Mouse (Mus musculus) stomach, embryonic 14.5 days (tissue): Measurements from ENCODE around the gene Usp15. TPM values are rescaled to one million over a fixed set of nuclear protein-coding genes. Genes with fewer than 3 reads are reported as not detected.
A peak's percentile ranks its signal among the peaks of the same experiment; 100 is the strongest.

ENCODE experiments used
- ATAC-seq: fragments of 200-750 bp; cut with Nextera tagmentation; 2 replicates; pipeline ENCODE4 v1.8.0; 2017; ENCODE audit warnings: low read depth, moderate TSS enrichment; ENCODE audit not compliant: insufficient number of reproducible peaks, insufficient read depth, low FRiP score
- H3K27ac ChIP-seq: fragments of 300-500 bp; sonication (generic); 2 replicates; pipeline ENCODE4 v1.5.1; 2014; ENCODE audit warnings: mild to moderate bottlenecking, low read length, moderate library complexity, mixed read lengths
- H3K27me3 ChIP-seq: fragments of 300-500 bp; sonication (generic); 2 replicates; pipeline ENCODE4 v1.6.1; 2014; ENCODE audit warnings: low read length, control low read depth, mixed read lengths; ENCODE audit not compliant: control insufficient read depth, insufficient read depth
- H3K36me3 ChIP-seq: fragments of 300-500 bp; sonication (generic); 2 replicates; pipeline ENCODE4 v1.6.1; 2014; ENCODE audit warnings: mild to moderate bottlenecking, control low read depth, low read length, moderate library complexity, mixed read lengths; ENCODE audit not compliant: control insufficient read depth, insufficient read depth
- H3K4me1 ChIP-seq: fragments of 300-500 bp; sonication (generic); 2 replicates; pipeline ENCODE4 v1.6.1; 2014; ENCODE audit warnings: low read length, control low read depth, mixed read lengths; ENCODE audit not compliant: control insufficient read depth, insufficient read depth
- H3K4me2 ChIP-seq: fragments of 300-500 bp; sonication (generic); replicated peaks from 2 replicates; pipeline ENCODE4 v1.6.1; 2014; ENCODE audit warnings: low read depth, low read length, control low read depth
- H3K4me3 ChIP-seq: fragments of 300-500 bp; sonication (generic); 2 replicates; pipeline ENCODE4 v1.5.1; 2014; ENCODE audit warnings: low read depth, low read length, control low read depth
- H3K9ac ChIP-seq: fragments of 300-500 bp; sonication (generic); replicated peaks from 2 replicates; pipeline ENCODE4 v1.6.1; 2014; ENCODE audit warnings: low read depth, mild to moderate bottlenecking, control low read depth, low read length, moderate library complexity, mixed read lengths
- H3K9me3 ChIP-seq: fragments of 300-500 bp; sonication (generic); 2 replicates; pipeline ENCODE4 v1.6.1; 2016; ENCODE audit warnings: low read depth, low read length, control low read depth; ENCODE audit not compliant: control insufficient read depth
- WGBS: fragments of 180-500 bp; shearing (Covaris S2); extraction: QIAGEN DNeasy Blood & Tissue Kit; methylation state at CpG from one replicate; pipeline ENCODE4 v1.1.7; 2014; 5-methylcytosine and 5-hydroxymethylcytosine counted together
- polyA plus RNA-seq: library from polyadenylated mRNA; unstranded; fragments of >200 nt; fragmentation: Nextera tagmentation; extraction: Ambion mirVana; gene quantifications from 2 replicates; pipeline ENCODE4 v1.2.1, GENCODE M21; 2014

Usp15 gene
- polyA plus RNA-seq, 1 experiment from 2014 or later = 82.5 TPM

DNA sequence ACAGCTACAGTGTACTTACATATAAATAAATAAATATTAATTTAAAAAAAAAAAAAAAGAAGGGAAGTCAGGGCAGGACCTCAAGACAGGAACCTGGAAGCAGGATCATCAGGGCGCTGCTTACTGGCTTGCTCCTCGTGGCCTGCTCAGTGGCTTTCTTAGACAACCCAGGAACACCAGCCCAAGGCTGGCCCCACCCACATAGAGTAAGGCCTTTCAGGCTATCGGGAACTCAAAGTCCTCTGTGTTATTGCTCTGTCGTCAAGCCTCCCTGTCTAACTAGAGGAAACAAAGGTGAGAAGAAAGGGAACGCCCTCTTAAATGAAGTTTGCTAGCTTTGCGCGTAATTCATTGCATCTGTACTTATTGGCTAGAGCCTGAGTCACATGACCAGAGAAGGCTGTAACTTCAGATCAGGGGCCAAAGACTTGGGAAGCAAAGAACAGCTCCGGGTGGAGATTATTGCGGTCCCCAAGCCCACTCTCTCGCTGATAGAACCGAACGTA lies 107.3 kb downstream of the Usp15 start:
- peaks cover 4% of the 10 kb centered on the region; the same call in 1 of the 2 replicates for H3K4me1 ChIP-seq
- no peak overlapping the region for H3K27ac ChIP-seq
- 81% methylated on average over 12 of the region's 12 CpGs for WGBS
- H3K4me2 ChIP-seq = no peak overlapping the region
- H3K27me3 ChIP-seq = no peaks in the 10 kb centered on the region
- no peak overlapping the region for H3K4me3 ChIP-seq
- no peak overlapping the region for H3K9ac ChIP-seq
- H3K9me3 ChIP-seq = no peaks in the 10 kb centered on the region
- H3K36me3 ChIP-seq = no peaks in the 10 kb centered on the region
- ATAC-seq = no peak

DNA sequence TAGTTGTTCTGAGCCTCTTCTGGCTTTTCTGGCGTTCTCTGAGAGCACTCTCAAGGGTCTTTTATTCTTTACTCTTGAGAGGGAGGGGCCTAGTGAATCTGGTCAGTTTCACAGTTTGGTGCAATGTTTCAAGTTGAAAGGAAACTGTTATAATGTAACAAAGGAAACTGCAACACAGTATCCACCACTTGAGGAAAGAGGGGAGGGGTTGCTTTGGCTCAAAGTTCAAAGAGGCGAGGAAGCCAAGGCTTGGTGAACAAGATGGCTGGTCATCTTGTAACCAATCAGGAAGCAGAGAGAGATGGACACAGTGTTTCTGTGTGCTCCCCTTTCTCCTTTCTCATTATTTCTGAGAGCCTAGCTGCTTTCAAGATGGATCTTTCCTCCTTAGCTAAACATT lies 109.9 kb downstream of the Usp15 start:
- H3K4me3 ChIP-seq = no peak overlapping the region
- no peaks in the 10 kb centered on the region for H3K9me3 ChIP-seq
- H3K27me3 ChIP-seq = no peaks in the 10 kb centered on the region
- no peak for ATAC-seq
- no peak overlapping the region for H3K27ac ChIP-seq
- H3K9ac ChIP-seq = no peak overlapping the region
- no peaks in the 10 kb centered on the region for H3K36me3 ChIP-seq
- WGBS = 72% methylated on average over 2 of the region's 2 CpGs
- no peak overlapping the region for H3K4me2 ChIP-seq
- H3K4me1 ChIP-seq = peaks cover 4% of the 10 kb centered on the region; the same call in 1 of the 2 replicates

DNA sequence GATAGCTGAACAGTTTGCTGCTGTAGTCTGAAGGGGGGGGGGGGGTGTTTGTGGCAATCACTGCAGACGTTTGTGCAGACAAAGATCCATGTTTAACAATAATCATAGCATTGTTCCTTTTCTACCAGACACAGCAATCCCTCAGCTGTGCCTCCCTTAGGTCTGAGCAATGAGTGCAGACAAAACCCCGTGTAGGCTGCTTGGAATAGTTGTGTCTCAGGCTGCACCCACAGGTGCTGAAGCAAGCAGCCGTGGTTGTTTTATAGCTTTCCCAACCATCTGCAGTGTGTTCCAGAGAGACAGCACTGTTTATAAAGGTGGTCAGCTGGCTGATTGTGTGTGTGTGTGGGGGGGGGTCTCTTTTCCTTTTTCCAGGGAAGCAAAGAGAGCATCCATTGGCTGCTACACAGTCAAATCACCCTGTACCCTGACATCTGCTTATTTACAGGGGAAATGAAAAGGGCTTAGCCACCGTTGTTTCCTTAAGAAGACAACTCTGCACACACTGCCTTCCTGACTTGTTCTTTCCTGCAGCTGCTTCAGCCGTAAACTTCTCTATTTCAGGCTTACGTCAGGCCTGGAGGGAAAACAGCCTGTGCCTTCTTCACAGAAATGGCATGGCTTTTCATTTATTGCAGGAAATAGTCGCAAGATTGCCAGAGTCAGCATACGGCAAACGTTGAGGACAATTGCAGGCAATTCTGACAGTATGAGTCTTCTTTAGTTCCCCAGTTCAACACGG lies 111.7 kb downstream of the Usp15 start:
- no peak; the same call in 1 of the 2 replicates for ATAC-seq
- 41% methylated on average over 10 of the region's 10 CpGs for WGBS
- H3K27ac ChIP-seq = no peak overlapping the region
- H3K4me2 ChIP-seq = no peak overlapping the region
- no peaks in the 10 kb centered on the region for H3K36me3 ChIP-seq
- no peak overlapping the region for H3K9ac ChIP-seq
- no peaks in the 10 kb centered on the region for H3K9me3 ChIP-seq
- no peaks in the 10 kb centered on the region for H3K27me3 ChIP-seq
- H3K4me3 ChIP-seq = no peak overlapping the region
- peaks cover 4% of the 10 kb centered on the region; the same call in 1 of the 2 replicates for H3K4me1 ChIP-seq

DNA sequence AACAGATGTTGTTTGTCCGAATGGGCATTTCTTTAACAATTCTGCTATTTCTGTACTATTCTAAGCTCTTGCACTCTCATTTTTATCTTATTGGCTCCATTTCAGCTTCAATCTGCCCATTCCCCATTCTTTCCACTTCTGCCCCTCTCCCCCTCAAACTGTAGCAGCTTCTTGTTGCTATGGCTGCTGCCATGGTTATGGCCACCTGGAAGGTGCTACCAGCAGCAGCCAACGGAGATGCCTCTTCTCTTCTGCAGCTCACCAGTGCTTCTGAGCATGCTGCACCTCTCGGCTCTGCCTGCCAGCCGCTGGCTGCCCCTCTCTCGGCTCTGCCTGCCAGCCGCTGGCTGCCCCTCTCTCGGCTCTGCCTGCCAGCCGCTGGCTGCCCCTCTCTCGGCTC lies 112.5 kb downstream of the Usp15 start:
- no peaks in the 10 kb centered on the region for H3K27me3 ChIP-seq
- no peaks in the 10 kb centered on the region for H3K9me3 ChIP-seq
- WGBS = 57% methylated on average over 9 of the region's 9 CpGs
- no peak overlapping the region for H3K9ac ChIP-seq
- H3K4me3 ChIP-seq = no peak overlapping the region
- no peaks in the 10 kb centered on the region for H3K36me3 ChIP-seq
- no peak overlapping the region for H3K27ac ChIP-seq
- peaks cover 4% of the 10 kb centered on the region; the same call in 1 of the 2 replicates for H3K4me1 ChIP-seq
- ATAC-seq = no peak
- H3K4me2 ChIP-seq = no peak overlapping the region

DNA sequence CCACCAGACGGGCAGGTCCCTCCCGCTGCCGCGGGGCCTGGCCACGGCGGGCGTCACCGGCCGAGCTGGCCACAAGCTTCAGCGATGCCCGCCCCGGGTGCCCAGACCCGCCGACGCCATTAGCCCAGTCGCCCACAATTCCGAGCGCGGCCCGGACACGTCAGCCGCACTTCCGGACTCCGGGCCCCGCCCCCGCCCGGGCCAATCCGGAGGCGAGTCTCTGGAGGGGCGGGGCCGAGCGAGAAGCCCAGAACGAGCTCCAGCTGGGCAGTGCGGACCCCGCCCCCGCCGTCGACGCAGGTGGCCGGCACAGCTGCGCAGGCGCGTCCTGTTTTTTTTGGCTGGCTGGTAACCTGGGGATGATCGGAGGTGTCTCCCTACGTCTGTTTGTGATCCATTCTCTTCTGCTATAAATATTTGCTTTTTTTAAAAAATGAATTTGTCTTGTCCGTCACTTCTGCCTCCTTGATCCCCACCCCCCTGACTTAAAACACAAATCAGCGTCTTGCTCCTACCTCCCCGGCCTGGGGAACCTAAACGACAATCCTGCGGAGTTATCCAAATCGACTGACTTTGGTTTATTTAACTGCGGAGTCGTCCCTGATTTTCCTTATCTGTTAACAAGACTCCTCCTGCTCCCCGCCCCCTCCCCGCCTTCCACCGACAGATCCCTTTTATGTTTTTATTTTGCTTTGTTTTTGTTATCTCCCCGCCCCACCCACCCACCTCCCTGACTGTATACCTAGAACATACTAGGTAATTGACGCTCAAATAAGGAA lies 120.4 kb downstream of the Usp15 start, which contains the start of gene Mon2:
Mon2 (minus strand) TSS at position 261 of the 779 bp plus-strand sequence.
- Histone ChIP-seq H3K27me3 (no peaks in the 10 kb centered on the region), H3K9me3 (no peaks in the 10 kb centered on the region), H3K4me3 (peak within 1 kb of the TSS; percentile 92), H3K4me1 (peaks cover 8% of the 10 kb centered on the region; the same call in 1 of the 2 replicates), H3K27ac (peak within 1 kb of the TSS; percentile 61; the same call in 1 of the 2 replicates), H3K36me3 (no peaks in the 10 kb centered on the region), H3K4me2 (peak within 1 kb of the TSS; percentile 78), H3K9ac (peak within 1 kb of the TSS; percentile 91)
- ATAC-seq = peak; percentile 100
- under 1% methylated on average over 56 of the region's 58 CpGs for WGBS

DNA sequence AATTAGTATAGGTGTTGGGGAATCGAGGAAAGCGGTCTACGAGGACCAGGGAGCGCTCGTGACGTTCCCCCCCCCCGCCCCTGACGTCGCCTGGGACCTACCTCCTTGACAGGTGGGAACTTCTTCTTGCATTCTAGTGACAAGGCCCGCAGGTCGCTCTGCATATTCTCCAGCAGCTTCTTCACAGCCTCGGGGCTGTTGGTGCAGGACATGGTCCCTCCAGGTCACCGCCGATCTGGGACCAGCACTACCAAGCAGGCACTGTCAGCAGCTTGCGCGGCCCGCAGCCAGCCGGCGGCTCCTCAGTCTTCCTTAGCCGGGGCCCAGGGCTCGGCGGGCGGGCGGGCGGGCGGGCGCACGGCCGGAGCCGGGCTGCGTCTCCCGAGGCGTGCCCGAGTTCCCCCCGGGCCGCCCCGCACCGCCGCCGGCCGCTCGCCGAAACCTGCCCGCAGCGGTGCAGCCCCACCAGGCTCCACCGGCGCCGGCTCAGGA lies 121.0 kb downstream of the Usp15 start:
- Histone ChIP-seq H3K4me1 (peaks cover 8% of the 10 kb centered on the region; the same call in 1 of the 2 replicates), H3K4me2 (peak overlapping the region; percentile 78), H3K27ac (peak overlapping the region; percentile 61; the same call in 1 of the 2 replicates), H3K4me3 (peak overlapping the region; percentile 92), H3K27me3 (no peaks in the 10 kb centered on the region), H3K9ac (peak overlapping the region; percentile 91), H3K36me3 (no peaks in the 10 kb centered on the region), H3K9me3 (no peaks in the 10 kb centered on the region)
- ATAC-seq = peak; percentile 63
- WGBS = 1% methylated on average over 43 of the region's 48 CpGs

DNA sequence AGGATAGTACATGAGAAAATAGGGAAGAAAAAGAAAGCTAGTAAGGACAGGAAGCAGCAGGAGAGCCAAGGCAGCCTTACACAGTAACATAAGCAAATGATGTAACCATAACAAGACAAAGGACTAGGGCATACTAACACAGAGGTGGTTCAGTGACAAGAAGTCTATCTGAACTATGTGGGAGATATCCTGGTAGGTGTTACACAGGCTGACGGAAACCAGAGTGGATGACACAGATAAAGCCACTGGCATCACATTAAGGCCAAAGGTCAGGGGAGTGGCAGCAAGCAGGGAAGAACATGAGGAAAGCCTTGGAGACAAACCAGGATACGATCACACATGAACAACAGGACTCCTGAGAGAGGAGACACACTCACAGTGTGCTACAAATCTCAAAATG lies 124.8 kb downstream of the Usp15 start:
- Histone ChIP-seq H3K4me2 (no peak overlapping the region), H3K4me3 (no peak overlapping the region), H3K27ac (no peak overlapping the region), H3K4me1 (peaks cover 8% of the 10 kb centered on the region; the same call in 1 of the 2 replicates), H3K27me3 (no peaks in the 10 kb centered on the region), H3K36me3 (no peaks in the 10 kb centered on the region; the same call in 1 of the 2 replicates), H3K9me3 (no peaks in the 10 kb centered on the region), H3K9ac (no peak overlapping the region)
- 81% methylated on average over 2 of the region's 2 CpGs for WGBS
- ATAC-seq = no peak

DNA sequence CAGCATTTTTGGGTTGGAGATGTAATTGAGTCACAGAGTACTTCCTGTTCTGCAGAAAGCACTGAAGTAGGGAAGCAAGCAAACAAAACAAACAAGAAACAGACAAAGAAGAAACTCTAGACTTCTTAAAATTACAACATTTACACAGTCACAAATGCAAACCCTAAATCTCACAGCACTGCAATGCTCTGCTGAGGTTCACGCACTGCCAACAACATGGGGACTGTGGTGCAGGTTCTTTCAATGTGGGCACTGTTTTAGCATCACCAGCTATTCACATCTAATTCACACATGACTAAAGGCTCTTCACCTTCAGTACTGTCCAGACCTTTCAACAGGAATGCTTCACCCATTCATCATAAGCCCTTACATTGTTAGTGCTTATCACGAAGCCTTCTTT lies 133.8 kb downstream of the Usp15 start:
- H3K4me2 ChIP-seq = no peak overlapping the region
- no peaks in the 10 kb centered on the region; the same call in 1 of the 2 replicates for H3K36me3 ChIP-seq
- no peak overlapping the region for H3K4me3 ChIP-seq
- H3K9me3 ChIP-seq = no peaks in the 10 kb centered on the region
- H3K9ac ChIP-seq = no peak overlapping the region
- no peaks in the 10 kb centered on the region for H3K4me1 ChIP-seq
- no peak overlapping the region for H3K27ac ChIP-seq
- no peaks in the 10 kb centered on the region for H3K27me3 ChIP-seq
- WGBS = 88% methylated on average over 2 of the region's 2 CpGs
- ATAC-seq = no peak
